Mouse (Mus musculus) bone marrow, adult 2 months (tissue): Measurements from ENCODE around the gene Trarg1. TPM values are rescaled to one million over a fixed set of nuclear protein-coding genes. Genes with fewer than 3 reads are reported as not detected.

Experiments
- H3K27ac ChIP-seq: fragments of 200-500 bp; 2 replicates; pipeline ENCODE4 v1.5.1; 2012; ENCODE audit warnings: low read depth, mild to moderate bottlenecking, control low read depth, inconsistent platforms, low read length; ENCODE audit not compliant: control insufficient read depth, poor library complexity, insufficient read depth
- H3K4me1 ChIP-seq: fragments of 200-500 bp; 2 replicates; pipeline ENCODE4 v1.6.1; 2011; ENCODE audit warnings: low read length; ENCODE audit not compliant: control insufficient read depth, insufficient read depth
- H3K4me3 ChIP-seq: fragments of 200-500 bp; replicated peaks from 2 replicates; pipeline ENCODE3; 2011; ENCODE audit warnings: mild to moderate bottlenecking, low read depth, low read length, control low read depth; ENCODE audit not compliant: control insufficient read depth
- CTCF ChIP-seq: fragments of 200-500 bp; IDR thresholded peaks from 2 replicates; pipeline ENCODE4 v1.5.1; 2011; ENCODE audit warnings: low read length, control low read depth; ENCODE audit not compliant: control insufficient read depth, insufficient read depth
- POLR2A ChIP-seq: fragments of 200-500 bp; IDR thresholded peaks from 2 replicates; pipeline ENCODE4 v1.6.1; 2011; ENCODE audit warnings: low read depth, mild to moderate bottlenecking, control low read depth, low read length, borderline replicate concordance; ENCODE audit not compliant: control insufficient read depth
- WGBS: fragments of 180-500 bp; shearing (Covaris S2); methylation state at CpG from one replicate; pipeline ENCODE4 v1.1.7; 2018; 5-methylcytosine and 5-hydroxymethylcytosine counted together
- polyA plus RNA-seq: library from polyadenylated mRNA; stranded (reverse); fragments of >200 nt; gene quantifications from 2 replicates; pipeline ENCODE4 v1.2.4, GENCODE M21; 2011; ENCODE audit warnings: low replicate concordance; ENCODE audit not compliant: missing spikeins, insufficient read depth, insufficient read length

The Trarg1 gene
- polyA plus RNA-seq, 1 experiment = 3.6 TPM

GRCm38 (mm10) chr11:76699626-76700025, 20.0 kb downstream of the Trarg1 start:
- no peak overlapping the region for H3K27ac ChIP-seq
- TF ChIP-seq CTCF (no peak), POLR2A (no peak)
- no peaks in the 10 kb centered on the region for H3K4me1 ChIP-seq
- 50% methylated on average over 9 of the region's 9 CpGs for WGBS
- H3K4me3 ChIP-seq = no peak overlapping the region

GRCm38 (mm10) chr11:76707656-76708055, 28.0 kb downstream of the Trarg1 start:
- no peak overlapping the region for H3K27ac ChIP-seq
- no peaks in the 10 kb centered on the region for H3K4me1 ChIP-seq
- no peak overlapping the region for H3K4me3 ChIP-seq
- TF ChIP-seq CTCF (no peak), POLR2A (no peak)
- 72% methylated on average over 3 of the region's 3 CpGs for WGBS

GRCm38 (mm10) chr11:76708066-76708465, 28.5 kb downstream of the Trarg1 start:
- TF ChIP-seq CTCF (no peak), POLR2A (no peak)
- no peaks in the 10 kb centered on the region for H3K4me1 ChIP-seq
- H3K27ac ChIP-seq = no peak overlapping the region
- 82% methylated on average over 1 of the region's 1 CpGs for WGBS
- H3K4me3 ChIP-seq = no peak overlapping the region

- H3K4me1 ChIP-seq = no peaks in the 10 kb centered on the region
- H3K27ac ChIP-seq = no peak overlapping the region
- WGBS = 83% methylated on average over 1 of the region's 1 CpGs
- no peak for TF ChIP-seq CTCF
- TF ChIP-seq POLR2A = no peak
- H3K4me3 ChIP-seq = no peak overlapping the region
Observed at GRCm38 (mm10) chr11:76708881-76709280, 29.3 kb downstream of the Trarg1 start.

- Histone ChIP-seq H3K27ac (no peak overlapping the region), H3K4me3 (no peak overlapping the region), H3K4me1 (no peaks in the 10 kb centered on the region)
- TF ChIP-seq CTCF (no peak), POLR2A (no peak)
- 38% methylated on average over 16 of the region's 17 CpGs for WGBS
Observed at GRCm38 (mm10) chr11:76709625-76710452, 30.2 kb downstream of the Trarg1 start.

- TF ChIP-seq CTCF (no peak), POLR2A (no peak)
- no peak overlapping the region for H3K4me3 ChIP-seq
- H3K27ac ChIP-seq = no peak overlapping the region
- H3K4me1 ChIP-seq = no peaks in the 10 kb centered on the region
- WGBS = 57% methylated on average over 4 of the region's 4 CpGs
Observed at GRCm38 (mm10) chr11:76717000-76717399, 37.4 kb downstream of the Trarg1 start.

- 87% methylated on average over 8 of the region's 8 CpGs for WGBS
- Histone ChIP-seq H3K27ac (no peak overlapping the region), H3K4me3 (no peak overlapping the region), H3K4me1 (no peaks in the 10 kb centered on the region)
- no peak for TF ChIP-seq POLR2A
- TF ChIP-seq CTCF = no peak
Observed at GRCm38 (mm10) chr11:76723911-76724310, 44.3 kb downstream of the Trarg1 start.

- H3K4me3 ChIP-seq = no peak overlapping the region
- WGBS = 89% methylated on average over 11 of the region's 11 CpGs
- no peak overlapping the region for H3K27ac ChIP-seq
- no peaks in the 10 kb centered on the region for H3K4me1 ChIP-seq
- no peak for TF ChIP-seq POLR2A
- TF ChIP-seq CTCF = no peak
Observed at GRCm38 (mm10) chr11:76728093-76728492, 48.5 kb downstream of the Trarg1 start.

GRCm38 (mm10) chr11:76730650-76731049, 51.0 kb downstream of the Trarg1 start:
- Histone ChIP-seq H3K4me3 (no peak overlapping the region), H3K27ac (no peak overlapping the region), H3K4me1 (no peaks in the 10 kb centered on the region; the same call in 1 of the 2 replicates)
- no peak for TF ChIP-seq CTCF
- TF ChIP-seq POLR2A = no peak
- WGBS = 74% methylated on average over 3 of the region's 3 CpGs
